Mouse (Mus musculus): ENCODE data around the gene Tyw1. TPM values are rescaled to one million over a fixed set of nuclear protein-coding genes. Genes with fewer than 3 reads are reported as not detected.
A peak's percentile ranks its signal among the peaks of the same experiment; 100 is the strongest.

Gene Tyw1
- polyA plus RNA-seq, 1 experiment from 2014 or later, result 23.4 TPM

DNA sequence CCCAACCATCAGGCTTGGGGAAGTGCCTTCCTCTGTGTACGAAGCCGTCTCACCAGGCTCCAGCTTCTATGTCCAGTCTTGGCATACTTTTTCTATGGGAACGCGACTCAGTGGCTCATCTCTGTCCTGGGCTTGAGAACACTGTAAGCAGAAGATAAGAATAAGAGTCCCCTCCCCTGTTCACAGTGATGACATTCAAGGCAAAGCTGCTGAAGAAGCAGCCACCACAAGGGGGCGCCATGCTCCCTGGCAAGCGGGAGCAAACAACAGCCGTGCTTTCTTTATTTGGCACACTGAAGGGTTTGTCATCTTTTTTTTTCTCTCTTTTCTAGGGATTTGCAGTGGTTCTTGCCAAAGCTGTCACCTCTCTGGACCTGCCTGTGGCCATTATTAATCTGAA is 11.2 kb downstream of the Tyw1 start:
- 84% methylated on average over 7 of the region's 7 CpGs for WGBS
- ATAC-seq (ENCODE audit: insufficient read depth, low FRiP score, low read depth), result no peak

DNA sequence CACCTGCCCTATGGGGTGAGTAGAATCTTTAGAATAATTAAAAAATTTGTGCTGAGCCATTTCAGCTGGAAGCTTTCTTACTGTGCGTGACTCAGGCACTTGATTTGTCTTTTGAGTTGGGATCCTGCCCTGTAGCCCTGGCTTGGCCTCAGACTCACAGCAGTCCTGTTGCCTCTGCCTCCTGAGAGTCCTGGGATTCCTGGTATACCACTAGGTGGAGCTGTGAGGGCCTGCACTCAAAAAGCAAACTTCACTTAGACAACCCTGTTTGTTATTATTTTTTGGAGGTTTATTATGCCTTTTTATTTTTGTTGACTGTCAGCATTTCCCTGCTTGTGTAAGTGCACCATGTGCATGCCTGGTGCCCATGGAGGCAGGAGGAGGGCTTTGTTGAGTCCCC is 11.9 kb downstream of the Tyw1 start:
- no peak overlapping the region for H3K9ac ChIP-seq
- no peak overlapping the region for H3K27ac ChIP-seq
- no peak overlapping the region for H3K4me3 ChIP-seq (replicated peaks)
- no peak overlapping the region for H3K4me2 ChIP-seq
- WGBS, result 87% methylated on average over 1 of the region's 1 CpGs
- no peak for ATAC-seq (ENCODE audit: insufficient read depth, low FRiP score, low read depth)
- no peaks in the 10 kb centered on the region for H3K4me1 ChIP-seq
- peaks cover 32% of the 10 kb centered on the region for H3K36me3 ChIP-seq
- no peaks in the 10 kb centered on the region for H3K9me3 ChIP-seq
- no peaks in the 10 kb centered on the region for H3K27me3 ChIP-seq (replicated peaks)

More for the DNA sequence above, 11.2 kb downstream of the Tyw1 start:
- no peak overlapping the region for H3K4me3 ChIP-seq (replicated peaks)
- no peak overlapping the region for H3K9ac ChIP-seq
- H3K27me3 ChIP-seq (replicated peaks), result no peaks in the 10 kb centered on the region
- no peaks in the 10 kb centered on the region for H3K4me1 ChIP-seq
- peaks cover 28% of the 10 kb centered on the region for H3K36me3 ChIP-seq
- H3K4me2 ChIP-seq, result no peak overlapping the region
- no peaks in the 10 kb centered on the region for H3K9me3 ChIP-seq
- H3K27ac ChIP-seq, result no peak overlapping the region

GRCm38 (mm10) chr5:130268976-130269375 is 13.6 kb downstream of the Tyw1 start:
- H3K4me3 ChIP-seq (replicated peaks), result no peak overlapping the region
- H3K9ac ChIP-seq, result no peak overlapping the region
- peaks cover 32% of the 10 kb centered on the region for H3K36me3 ChIP-seq
- no peaks in the 10 kb centered on the region for H3K4me1 ChIP-seq
- no peak overlapping the region for H3K4me2 ChIP-seq
- 75% methylated on average over 11 of the region's 11 CpGs for WGBS
- no peak for ATAC-seq (ENCODE audit: insufficient read depth, low FRiP score, low read depth)
- H3K27me3 ChIP-seq (replicated peaks), result no peaks in the 10 kb centered on the region
- no peaks in the 10 kb centered on the region for H3K9me3 ChIP-seq
- no peak overlapping the region for H3K27ac ChIP-seq

DNA sequence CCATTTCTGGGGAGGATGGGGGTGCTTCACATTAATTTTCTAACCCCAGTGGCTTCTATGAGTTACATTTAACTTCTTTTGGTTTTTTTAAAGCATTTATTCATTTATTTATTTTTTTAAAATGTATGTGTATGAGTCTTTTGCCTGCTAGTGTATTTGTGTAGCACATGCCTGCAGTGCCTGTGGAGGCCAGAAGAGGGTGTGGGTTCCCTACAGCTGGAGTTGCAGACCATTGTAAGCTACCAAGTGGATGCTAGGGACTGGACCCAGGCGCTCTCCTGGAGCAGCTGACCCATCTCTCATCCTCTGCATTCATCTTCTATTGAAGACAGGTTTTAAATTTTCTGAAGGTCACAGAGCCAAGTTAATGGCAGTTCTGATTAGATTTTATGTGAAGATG is 16.9 kb downstream of the Tyw1 start:
- Histone ChIP-seq H3K27ac (no peak overlapping the region), H3K36me3 (peaks cover 23% of the 10 kb centered on the region; the same call in 1 of the 2 replicates), H3K4me3 (replicated peaks) (no peak overlapping the region), H3K4me1 (no peaks in the 10 kb centered on the region), H3K9me3 (no peaks in the 10 kb centered on the region), H3K27me3 (replicated peaks) (no peaks in the 10 kb centered on the region), H3K9ac (no peak overlapping the region), H3K4me2 (no peak overlapping the region)
- no peak for ATAC-seq (ENCODE audit: insufficient read depth, low FRiP score, low read depth)
- WGBS, result 97% methylated on average over 1 of the region's 1 CpGs

GRCm38 (mm10) chr5:130273046-130273445 is 17.6 kb downstream of the Tyw1 start:
- peak; percentile 37; the same call in 1 of the 2 replicates for ATAC-seq (ENCODE audit: insufficient read depth, low FRiP score, low read depth)
- 76% methylated on average over 6 of the region's 6 CpGs for WGBS
- peaks cover 19% of the 10 kb centered on the region; the same call in 1 of the 2 replicates for H3K36me3 ChIP-seq

GRCm38 (mm10) chr5:130275509-130275908 is 20.1 kb downstream of the Tyw1 start:
- Histone ChIP-seq H3K4me1 (no peaks in the 10 kb centered on the region), H3K4me2 (no peak overlapping the region), H3K9me3 (no peaks in the 10 kb centered on the region), H3K4me3 (replicated peaks) (no peak overlapping the region), H3K27me3 (replicated peaks) (no peaks in the 10 kb centered on the region), H3K36me3 (peaks cover 28% of the 10 kb centered on the region), H3K27ac (no peak overlapping the region), H3K9ac (no peak overlapping the region)
- ATAC-seq (ENCODE audit: insufficient read depth, low FRiP score, low read depth), result no peak
- 55% methylated on average over 4 of the region's 4 CpGs for WGBS

More at GRCm38 (mm10) chr5:130273046-130273445, 17.6 kb downstream of the Tyw1 start:
- Histone ChIP-seq H3K27ac (no peak overlapping the region), H3K4me1 (no peaks in the 10 kb centered on the region), H3K4me2 (no peak overlapping the region), H3K9me3 (no peaks in the 10 kb centered on the region), H3K27me3 (replicated peaks) (no peaks in the 10 kb centered on the region), H3K9ac (no peak overlapping the region), H3K4me3 (replicated peaks) (no peak overlapping the region)

DNA sequence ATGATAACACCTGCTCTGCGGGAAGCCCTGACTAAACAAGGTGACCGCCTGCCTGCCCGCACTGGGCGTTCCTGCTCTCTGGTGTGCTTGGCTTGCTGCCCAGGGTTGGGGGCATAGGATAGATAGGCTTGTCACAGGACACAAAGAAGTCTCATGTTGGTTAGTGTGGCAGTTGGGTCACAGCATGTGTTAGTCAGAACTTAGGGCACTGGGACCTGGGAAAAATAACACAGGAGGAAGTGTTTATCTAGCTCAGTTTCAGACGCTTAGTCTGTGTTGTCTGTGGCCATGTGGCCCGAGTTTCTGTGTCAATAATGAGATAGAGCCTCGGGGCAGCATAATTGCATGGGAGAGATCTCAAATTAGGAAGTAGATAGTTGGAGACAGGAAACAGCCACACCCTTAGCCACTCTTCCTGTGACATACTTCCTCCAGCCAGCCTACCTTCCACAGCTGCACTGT is 22.6 kb downstream of the Tyw1 start:
- WGBS, result 73% methylated on average over 7 of the region's 7 CpGs
- Histone ChIP-seq H3K27ac (no peak overlapping the region), H3K9ac (no peak overlapping the region), H3K9me3 (no peaks in the 10 kb centered on the region), H3K36me3 (peaks cover 18% of the 10 kb centered on the region), H3K4me1 (no peaks in the 10 kb centered on the region), H3K4me2 (no peak overlapping the region), H3K4me3 (replicated peaks) (no peak overlapping the region), H3K27me3 (replicated peaks) (no peaks in the 10 kb centered on the region)
- ATAC-seq (ENCODE audit: insufficient read depth, low FRiP score, low read depth), result no peak

GRCm38 (mm10) chr5:130283079-130283732 is 27.8 kb downstream of the Tyw1 start:
- H3K9me3 ChIP-seq, result no peaks in the 10 kb centered on the region
- no peak overlapping the region for H3K9ac ChIP-seq
- no peak overlapping the region for H3K4me2 ChIP-seq
- no peak for ATAC-seq (ENCODE audit: insufficient read depth, low FRiP score, low read depth)
- no peak overlapping the region for H3K27ac ChIP-seq
- no peaks in the 10 kb centered on the region for H3K4me1 ChIP-seq
- no peak overlapping the region for H3K4me3 ChIP-seq (replicated peaks)
- WGBS, result 93% methylated on average over 9 of the region's 9 CpGs
- peaks cover 24% of the 10 kb centered on the region for H3K36me3 ChIP-seq
- no peaks in the 10 kb centered on the region for H3K27me3 ChIP-seq (replicated peaks)

DNA sequence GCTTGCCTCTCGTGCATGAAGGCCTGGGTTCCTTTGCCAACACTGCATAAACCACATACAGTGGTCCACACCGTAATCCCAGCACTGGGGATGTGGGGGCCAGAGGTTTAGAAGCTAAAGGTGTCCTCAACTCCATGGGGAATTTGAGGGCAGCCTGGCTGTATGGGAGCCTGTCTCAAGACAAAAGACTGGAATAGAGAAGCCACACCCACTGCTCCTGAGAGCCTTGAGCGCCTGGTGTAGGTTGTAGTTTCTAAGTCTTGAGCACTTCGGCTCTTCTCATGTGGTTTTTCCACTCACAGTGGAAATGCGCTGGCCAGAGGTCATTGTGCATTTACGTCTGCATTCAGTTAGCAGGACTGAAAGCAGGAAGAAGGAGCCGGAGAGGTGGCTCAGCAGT is 32.7 kb downstream of the Tyw1 start:
- peaks cover 14% of the 10 kb centered on the region for H3K36me3 ChIP-seq

DNA sequence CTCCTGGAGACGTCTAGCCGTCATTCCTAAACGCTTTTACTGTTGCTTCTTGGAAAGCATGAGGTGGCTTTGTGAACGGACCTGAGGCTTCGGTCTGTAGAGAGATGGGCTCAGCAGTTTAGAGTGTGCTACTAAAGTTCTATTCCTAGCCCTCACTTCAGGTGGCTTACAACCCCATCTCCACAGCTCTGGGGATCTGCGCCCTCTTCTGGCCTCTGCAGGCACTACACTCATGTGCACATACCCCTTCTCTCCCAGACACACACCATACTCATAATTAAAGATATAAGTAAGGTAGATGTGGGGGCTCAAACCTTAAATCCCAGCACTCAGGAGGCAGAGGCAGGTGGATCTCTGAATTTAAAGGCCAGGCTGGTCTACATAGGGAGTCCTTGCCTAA is 34.8 kb downstream of the Tyw1 start:
- Histone ChIP-seq H3K9me3 (no peaks in the 10 kb centered on the region), H3K4me2 (no peak overlapping the region), H3K36me3 (peaks cover 3% of the 10 kb centered on the region; the same call in 1 of the 2 replicates), H3K27ac (no peak overlapping the region), H3K4me3 (replicated peaks) (no peak overlapping the region), H3K4me1 (no peaks in the 10 kb centered on the region), H3K27me3 (replicated peaks) (no peaks in the 10 kb centered on the region), H3K9ac (no peak overlapping the region)
- no peak for ATAC-seq (ENCODE audit: insufficient read depth, low FRiP score, low read depth)
- WGBS, result 97% methylated on average over 6 of the region's 6 CpGs

More for the DNA sequence above, 32.7 kb downstream of the Tyw1 start:
- H3K9me3 ChIP-seq, result no peaks in the 10 kb centered on the region
- no peak overlapping the region for H3K9ac ChIP-seq
- no peak overlapping the region for H3K4me2 ChIP-seq
- 86% methylated on average over 7 of the region's 7 CpGs for WGBS
- H3K4me3 ChIP-seq (replicated peaks), result no peak overlapping the region
- ATAC-seq (ENCODE audit: insufficient read depth, low FRiP score, low read depth), result no peak
- H3K27me3 ChIP-seq (replicated peaks), result no peaks in the 10 kb centered on the region
- no peaks in the 10 kb centered on the region for H3K4me1 ChIP-seq
- H3K27ac ChIP-seq, result no peak overlapping the region

- H3K27me3 ChIP-seq (replicated peaks), result no peaks in the 10 kb centered on the region
- H3K9me3 ChIP-seq, result no peaks in the 10 kb centered on the region
- H3K4me3 ChIP-seq (replicated peaks), result no peak overlapping the region
- H3K27ac ChIP-seq, result no peak overlapping the region
- H3K4me1 ChIP-seq, result no peaks in the 10 kb centered on the region
- ATAC-seq (ENCODE audit: insufficient read depth, low FRiP score, low read depth), result no peak
- H3K9ac ChIP-seq, result no peak overlapping the region
- no peak overlapping the region for H3K4me2 ChIP-seq
- WGBS, result 96% methylated on average over 12 of the region's 12 CpGs
- H3K36me3 ChIP-seq, result peaks cover 3% of the 10 kb centered on the region; the same call in 1 of the 2 replicates
These were observed 35.4 kb downstream of the Tyw1 start for GRCm38 (mm10) chr5:130290775-130291174.

GRCm38 (mm10) chr5:130292976-130293375 is 37.6 kb downstream of the Tyw1 start:
- Histone ChIP-seq H3K9me3 (no peaks in the 10 kb centered on the region), H3K27ac (no peak overlapping the region), H3K4me3 (replicated peaks) (no peak overlapping the region), H3K36me3 (peaks cover 11% of the 10 kb centered on the region), H3K27me3 (replicated peaks) (no peaks in the 10 kb centered on the region), H3K9ac (no peak overlapping the region), H3K4me1 (no peaks in the 10 kb centered on the region), H3K4me2 (no peak overlapping the region)
- WGBS, result 81% methylated on average over 4 of the region's 4 CpGs
- ATAC-seq (ENCODE audit: insufficient read depth, low FRiP score, low read depth), result no peak
